Mouse (Mus musculus) myocyte (in vitro differentiated cells): Measurements from ENCODE around the gene Fgd6. TPM values are rescaled to one million over a fixed set of nuclear protein-coding genes. Genes with fewer than 3 reads are reported as not detected.

ENCODE experiments used
- H3K27me3 ChIP-seq: one replicate; pipeline ENCODE4 v1.6.1; 2011; ENCODE audit not compliant: control insufficient read depth, insufficient read depth, insufficient read length
- H3K36me3 ChIP-seq: one replicate; pipeline ENCODE4 v1.6.1; 2011; ENCODE audit not compliant: control insufficient read depth, insufficient read depth
- H3K4me2 ChIP-seq: one replicate; pipeline ENCODE4 v1.6.1; 2011; ENCODE audit warnings: low read depth, control low read depth
- H3K4me3 ChIP-seq: one replicate; pipeline ENCODE4 v1.5.1; 2011; ENCODE audit warnings: mild to moderate bottlenecking, control low read depth, moderate library complexity
- H3K79me2 ChIP-seq: one replicate; pipeline ENCODE4 v1.6.1; 2011; ENCODE audit not compliant: control insufficient read depth, insufficient read depth
- H3ac ChIP-seq: one replicate; pipeline ENCODE4 v1.6.1; 2011; ENCODE audit not compliant: control insufficient read depth, insufficient read length
- CEBPB ChIP-seq: IDR thresholded peaks from 2 replicates; pipeline ENCODE4 v1.6.1; 2011; ENCODE audit warnings: mild to moderate bottlenecking, moderate library complexity; ENCODE audit not compliant: poor library complexity, insufficient read depth, severe bottlenecking
- E2F4 ChIP-seq: IDR thresholded peaks from one replicate; pipeline ENCODE4 v1.6.1; 2011; ENCODE audit warnings: mild to moderate bottlenecking, control low read depth, moderate library complexity; ENCODE audit not compliant: insufficient read depth
- MAX ChIP-seq: IDR thresholded peaks from one replicate; pipeline ENCODE4 v1.6.1; 2011; ENCODE audit warnings: low read depth, mild to moderate bottlenecking, control low read depth
- MYOD1 ChIP-seq, 3 experiments: IDR thresholded peaks; one replicate each; pipeline ENCODE4 v1.6.1; 2011; ENCODE audit warnings: control low read depth in 2 of 3, low read depth in 2 of 3, mild to moderate bottlenecking in 2 of 3, moderate library complexity in 1 of 3; ENCODE audit not compliant: insufficient read length in 2 of 3, control insufficient read depth in 1 of 3
- MYOG ChIP-seq, 3 experiments: IDR thresholded peaks; one replicate each; pipeline ENCODE4 v1.6.1; 2011; ENCODE audit warnings: control low read depth in 2 of 3, low read depth in 2 of 3, mild to moderate bottlenecking in 2 of 3; ENCODE audit not compliant: insufficient read length in 2 of 3, control insufficient read depth in 1 of 3, insufficient read depth in 1 of 3
- POLR2A ChIP-seq: IDR thresholded peaks from one replicate; pipeline ENCODE4 v1.6.1; 2011; ENCODE audit warnings: low read depth, mild to moderate bottlenecking, control low read depth, moderate library complexity; ENCODE audit not compliant: insufficient read length
- POLR2AphosphoS2 ChIP-seq: IDR thresholded peaks from one replicate; pipeline ENCODE4 v1.6.1; 2011; ENCODE audit warnings: low read depth, control low read depth; ENCODE audit not compliant: insufficient read length
- REST ChIP-seq: IDR thresholded peaks from one replicate; pipeline ENCODE4 v1.6.1; 2011; ENCODE audit warnings: mild to moderate bottlenecking, control low read depth, moderate library complexity; ENCODE audit not compliant: insufficient read depth, insufficient read length
- SRF ChIP-seq: IDR thresholded peaks from one replicate; pipeline ENCODE4 v1.6.1; 2011; ENCODE audit warnings: low read depth; ENCODE audit not compliant: control insufficient read depth, insufficient read length
- TCF12 ChIP-seq: IDR thresholded peaks from one replicate; pipeline ENCODE4 v1.6.1; 2011; ENCODE audit warnings: mild to moderate bottlenecking, control low read depth; ENCODE audit not compliant: poor library complexity, insufficient read depth, severe bottlenecking
- TCF3 ChIP-seq: IDR thresholded peaks from one replicate; pipeline ENCODE4 v1.6.1; 2011; ENCODE audit warnings: low read depth, control low read depth; ENCODE audit not compliant: insufficient read length
- USF1 ChIP-seq: IDR thresholded peaks from one replicate; pipeline ENCODE4 v1.6.1; 2011; ENCODE audit warnings: low read depth, mild to moderate bottlenecking, control low read depth, moderate library complexity
- polyA plus RNA-seq: library from polyadenylated mRNA; unstranded; fragments of >200 nt; fragmentation: generic; extraction: Trizol; gene quantifications from one replicate; pipeline ENCODE4 v1.2.1, GENCODE M21; 2012; ENCODE audit warnings: missing spikeins

Gene Fgd6
- polyA plus RNA-seq, 1 experiment: 1.7 TPM

DNA sequence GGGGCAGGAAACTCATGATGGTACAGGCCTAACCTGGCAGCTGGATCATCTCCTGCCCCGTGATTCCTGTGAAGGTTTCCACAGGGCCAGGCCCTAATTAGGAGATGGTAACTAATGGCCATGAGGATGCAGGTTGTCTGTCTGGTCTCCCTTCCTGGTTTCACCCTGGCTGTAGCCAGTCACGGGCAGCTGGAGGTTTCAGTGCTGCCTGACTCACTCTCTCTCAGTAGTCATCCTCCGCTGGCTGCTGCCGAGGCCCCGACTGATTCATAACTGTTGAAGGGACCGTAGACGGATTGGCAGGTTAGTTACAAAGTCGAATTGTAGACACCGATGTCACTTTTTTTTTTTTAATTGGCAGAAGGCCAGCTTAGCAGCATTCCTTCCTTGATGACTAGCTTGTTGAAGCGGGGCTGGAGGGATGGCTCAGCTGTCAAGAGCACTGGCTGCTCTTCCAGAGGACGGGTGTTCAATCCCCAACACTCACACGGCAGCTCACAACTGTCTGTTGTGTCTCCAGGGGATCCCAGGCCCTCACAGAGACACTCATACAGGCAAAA, 81.1 kb downstream of the Fgd6 start:
- TF ChIP-seq TCF12 (no peak), TCF3 (no peak), E2F4 (no peak), USF1 (no peak), MYOD1 (IDR thresholded peaks at IDR 0.05; ENCODE audit: control insufficient read depth in 1 of 3, insufficient read length in 2 of 3, low read depth in 2 of 3) (no peak), SRF (no peak), MAX (no peak), MYOG (IDR thresholded peaks at IDR 0.05; ENCODE audit: control insufficient read depth in 1 of 3, insufficient read depth in 1 of 3, insufficient read length in 2 of 3, low read depth in 2 of 3) (no peak)
- Histone ChIP-seq H3K79me2 (no peaks in the 10 kb centered on the region), H3K36me3 (no peaks in the 10 kb centered on the region), H3K4me2 (peak overlapping the region; percentile 43), H3K4me3 (no peak overlapping the region), H3ac (no peak overlapping the region), H3K27me3 (no peaks in the 10 kb centered on the region)

DNA sequence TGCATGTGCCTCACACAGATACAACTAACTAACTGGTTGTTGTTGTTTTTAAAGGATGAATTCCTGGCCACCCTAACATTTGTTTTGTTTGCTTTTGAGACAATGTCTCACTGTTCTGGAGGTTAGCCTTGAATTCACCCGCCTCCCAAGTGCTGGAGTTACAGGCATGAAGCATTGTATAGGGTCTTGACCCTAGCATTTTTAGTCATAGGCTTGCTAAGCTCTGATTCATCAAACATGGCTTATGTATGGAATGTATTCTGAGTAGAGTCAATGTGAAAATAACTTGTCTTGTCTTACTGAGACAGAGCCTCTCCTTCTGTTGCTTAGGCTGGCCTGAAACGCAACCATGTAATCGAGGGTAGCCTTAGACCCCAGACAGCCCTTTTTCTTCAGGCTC, 82.1 kb downstream of the Fgd6 start:
- Histone ChIP-seq H3K79me2 (no peaks in the 10 kb centered on the region), H3K36me3 (no peaks in the 10 kb centered on the region), H3ac (no peak overlapping the region), H3K27me3 (no peaks in the 10 kb centered on the region), H3K4me3 (no peak overlapping the region), H3K4me2 (no peak overlapping the region)
- no peak for TF ChIP-seq CEBPB
- TF ChIP-seq MYOG (IDR thresholded peaks at IDR 0.05; ENCODE audit: control insufficient read depth in 1 of 3, insufficient read depth in 1 of 3, insufficient read length in 2 of 3, low read depth in 2 of 3): no peak
- no peak for TF ChIP-seq SRF
- no peak for TF ChIP-seq TCF3
- TF ChIP-seq MYOD1 (IDR thresholded peaks at IDR 0.05; ENCODE audit: control insufficient read depth in 1 of 3, insufficient read length in 2 of 3, low read depth in 2 of 3): no peak
- no peak for TF ChIP-seq POLR2AphosphoS2
- TF ChIP-seq USF1: no peak
- no peak for TF ChIP-seq TCF12
- no peak for TF ChIP-seq POLR2A
- TF ChIP-seq MAX: no peak
- TF ChIP-seq E2F4: no peak
- TF ChIP-seq REST: no peak

DNA sequence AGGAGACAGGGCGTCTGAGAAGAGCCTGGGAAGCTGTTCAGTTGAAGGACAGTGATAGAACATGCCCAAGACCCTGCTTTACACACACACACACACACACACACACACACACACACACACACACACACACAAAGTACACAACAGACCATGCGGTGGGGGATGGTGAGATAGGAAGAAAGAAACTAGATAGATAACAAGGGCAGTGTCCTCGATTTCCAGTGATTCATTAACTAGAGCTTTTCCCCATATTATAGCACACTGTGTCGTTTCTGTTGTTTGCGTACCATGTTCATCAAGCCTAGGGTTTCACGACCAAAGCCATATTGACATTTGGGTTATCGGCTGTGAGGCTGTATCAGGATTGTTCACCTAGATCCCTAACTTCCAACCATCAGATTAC, 83.2 kb downstream of the Fgd6 start:
- Histone ChIP-seq H3K4me2 (no peak overlapping the region), H3K36me3 (no peaks in the 10 kb centered on the region), H3K4me3 (no peak overlapping the region), H3K79me2 (no peaks in the 10 kb centered on the region), H3K27me3 (no peaks in the 10 kb centered on the region), H3ac (no peak overlapping the region)
- TF ChIP-seq MYOG (IDR thresholded peaks at IDR 0.05; ENCODE audit: control insufficient read depth in 1 of 3, insufficient read depth in 1 of 3, insufficient read length in 2 of 3, low read depth in 2 of 3) (no peak), SRF (no peak), E2F4 (no peak), USF1 (no peak), MYOD1 (IDR thresholded peaks at IDR 0.05; ENCODE audit: control insufficient read depth in 1 of 3, insufficient read length in 2 of 3, low read depth in 2 of 3) (no peak), REST (no peak), POLR2A (no peak), MAX (no peak), TCF12 (no peak), POLR2AphosphoS2 (no peak), TCF3 (no peak), CEBPB (no peak)

DNA sequence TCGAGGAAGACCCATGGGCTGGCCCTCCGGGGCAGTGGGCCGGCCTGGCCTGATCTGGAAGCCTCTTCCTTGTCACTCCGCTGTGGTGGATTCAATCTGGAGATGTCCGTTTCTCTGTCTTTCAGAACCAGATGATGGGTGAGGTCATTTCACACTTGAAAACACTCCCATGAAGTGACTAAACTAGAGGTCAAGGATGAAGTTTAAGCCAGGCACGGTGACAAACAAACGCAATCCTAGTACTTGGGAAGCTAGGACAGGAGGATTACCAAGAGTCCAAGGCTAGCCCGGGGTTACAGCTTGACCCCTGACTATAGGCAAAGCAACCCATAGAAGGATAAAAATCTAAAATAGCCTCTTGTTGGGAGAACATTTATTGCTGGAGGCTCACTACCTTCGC, 84.9 kb downstream of the Fgd6 start:
- no peak for TF ChIP-seq REST
- no peak for TF ChIP-seq CEBPB
- no peaks in the 10 kb centered on the region for H3K27me3 ChIP-seq
- no peak overlapping the region for H3K4me3 ChIP-seq
- no peaks in the 10 kb centered on the region for H3K79me2 ChIP-seq
- no peaks in the 10 kb centered on the region for H3K36me3 ChIP-seq
- H3K4me2 ChIP-seq: no peak overlapping the region
- no peak overlapping the region for H3ac ChIP-seq

DNA sequence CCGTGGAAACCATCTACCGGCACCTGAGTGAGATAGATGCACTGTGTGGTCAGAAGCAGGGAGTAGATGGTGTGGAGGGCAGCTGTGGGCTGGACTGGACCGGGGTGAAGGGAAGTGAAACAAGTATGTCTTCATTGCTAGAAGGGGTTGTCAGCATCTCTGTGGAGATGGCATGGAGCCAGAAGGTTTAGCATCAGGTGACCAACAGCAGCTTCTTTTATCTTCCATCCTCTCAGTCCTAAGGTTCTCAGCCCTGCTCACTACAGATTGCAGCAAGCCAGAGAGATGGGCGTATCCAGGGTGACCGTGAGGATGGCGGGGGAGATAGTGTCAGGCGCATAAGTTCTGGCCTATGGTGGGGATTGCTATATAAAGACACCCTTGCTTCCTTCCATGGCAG, 86.8 kb downstream of the Fgd6 start:
- Histone ChIP-seq H3K27me3 (no peaks in the 10 kb centered on the region), H3K79me2 (no peaks in the 10 kb centered on the region), H3K4me3 (no peak overlapping the region), H3K36me3 (no peaks in the 10 kb centered on the region), H3K4me2 (no peak overlapping the region), H3ac (no peak overlapping the region)
- TF ChIP-seq MAX (no peak), CEBPB (no peak), TCF3 (no peak), REST (no peak), TCF12 (no peak), E2F4 (no peak), POLR2A (no peak), POLR2AphosphoS2 (no peak), MYOD1 (IDR thresholded peaks at IDR 0.05; ENCODE audit: control insufficient read depth in 1 of 3, insufficient read length in 2 of 3, low read depth in 2 of 3) (no peak), MYOG (IDR thresholded peaks at IDR 0.05; ENCODE audit: control insufficient read depth in 1 of 3, insufficient read depth in 1 of 3, insufficient read length in 2 of 3, low read depth in 2 of 3) (no peak), USF1 (no peak), SRF (no peak)
